Mouse (Mus musculus): Measurements from ENCODE around the gene Nid2.

GRCm38 (mm10) chr14:19809934-19810333, 58.9 kb downstream of the Nid2 start:
- TF ChIP-seq POLR2A (IDR thresholded peaks at IDR 0.05; ENCODE audit: borderline replicate concordance, extremely low read depth, low read depth, low read length) (no peak), CTCF (IDR thresholded peaks at IDR 0.05; ENCODE audit: insufficient read depth, low read length) (no peak)

All from lung, adult 2 months (tissue).